Mouse (Mus musculus): ENCODE results near the gene Ttll9. TPM values are rescaled to one million over a fixed set of nuclear protein-coding genes. Genes with fewer than 3 reads are reported as not detected.

Gene Ttll9
- polyA plus RNA-seq, 1 experiment from 2014 or later = 0.65 TPM

GRCm38 (mm10) chr2:152933614-152934013 is 28.7 kb upstream of the Ttll9 start:
- Histone ChIP-seq H3K9ac (ENCODE audit: low read depth, low read length) (no peak overlapping the region), H3K27ac (ENCODE audit: low read depth, low read length) (no peak overlapping the region), H3K36me3 (ENCODE audit: control insufficient read depth, insufficient read depth) (no peaks in the 10 kb centered on the region), H3K4me1 (replicated peaks; ENCODE audit: control insufficient read depth, insufficient read depth, low read length) (no peaks in the 10 kb centered on the region), H3K27me3 (replicated peaks; ENCODE audit: control insufficient read depth, insufficient read depth, low read length) (0 out of 2 replicates have a peak, but pooled peaks cover 5% of the 10 kb centered on the region), H3K4me3 (ENCODE audit: low read depth, low read length) (no peak overlapping the region), H3K4me2 (replicated peaks; ENCODE audit: low read depth) (no peak overlapping the region), H3K9me3 (ENCODE audit: control insufficient read depth) (no peaks in the 10 kb centered on the region)
- no peak for ATAC-seq
- TF ChIP-seq CTCF (IDR thresholded peaks at IDR 0.05; ENCODE audit: low read depth) = peak; percentile 77
- WGBS = 31% methylated on average over 5 of the region's 5 CpGs

GRCm38 (mm10) chr2:152939846-152940245 is 22.4 kb upstream of the Ttll9 start:
- no peak for ATAC-seq
- TF ChIP-seq CTCF (IDR thresholded peaks at IDR 0.05; ENCODE audit: low read depth) = peak; percentile 84
- Histone ChIP-seq H3K27me3 (replicated peaks; ENCODE audit: control insufficient read depth, insufficient read depth, low read length) (peaks cover 39% of the 10 kb centered on the region), H3K9me3 (ENCODE audit: control insufficient read depth) (no peaks in the 10 kb centered on the region), H3K4me3 (ENCODE audit: low read depth, low read length) (no peak overlapping the region), H3K36me3 (ENCODE audit: control insufficient read depth, insufficient read depth) (no peaks in the 10 kb centered on the region), H3K27ac (ENCODE audit: low read depth, low read length) (no peak overlapping the region), H3K4me2 (replicated peaks; ENCODE audit: low read depth) (no peak overlapping the region), H3K9ac (ENCODE audit: low read depth, low read length) (no peak overlapping the region), H3K4me1 (replicated peaks; ENCODE audit: control insufficient read depth, insufficient read depth, low read length) (no peaks in the 10 kb centered on the region)
- WGBS = 10% methylated on average over 4 of the region's 4 CpGs

GRCm38 (mm10) chr2:152941106-152941505 is 21.2 kb upstream of the Ttll9 start:
- 79% methylated on average over 6 of the region's 6 CpGs for WGBS

GRCm38 (mm10) chr2:152941776-152942175 is 20.5 kb upstream of the Ttll9 start:
- H3K9me3 ChIP-seq (ENCODE audit: control insufficient read depth) = no peaks in the 10 kb centered on the region
- no peak for ATAC-seq
- no peaks in the 10 kb centered on the region for H3K36me3 ChIP-seq (ENCODE audit: control insufficient read depth, insufficient read depth)
- no peak overlapping the region for H3K4me2 ChIP-seq (replicated peaks; ENCODE audit: low read depth)
- H3K4me3 ChIP-seq (ENCODE audit: low read depth, low read length) = no peak overlapping the region
- H3K27me3 ChIP-seq (replicated peaks; ENCODE audit: control insufficient read depth, insufficient read depth, low read length) = peaks cover 42% of the 10 kb centered on the region
- no peak overlapping the region for H3K27ac ChIP-seq (ENCODE audit: low read depth, low read length)
- no peaks in the 10 kb centered on the region for H3K4me1 ChIP-seq (replicated peaks; ENCODE audit: control insufficient read depth, insufficient read depth, low read length)
- no peak overlapping the region for H3K9ac ChIP-seq (ENCODE audit: low read depth, low read length)
- 30% methylated on average over 7 of the region's 7 CpGs for WGBS
- TF ChIP-seq CTCF (IDR thresholded peaks at IDR 0.05; ENCODE audit: low read depth) = no peak

More at GRCm38 (mm10) chr2:152941106-152941505, 21.2 kb upstream of the Ttll9 start:
- no peak overlapping the region for H3K27ac ChIP-seq (ENCODE audit: low read depth, low read length)
- peaks cover 47% of the 10 kb centered on the region for H3K27me3 ChIP-seq (replicated peaks; ENCODE audit: control insufficient read depth, insufficient read depth, low read length)
- H3K4me3 ChIP-seq (ENCODE audit: low read depth, low read length) = no peak overlapping the region
- H3K9me3 ChIP-seq (ENCODE audit: control insufficient read depth) = no peaks in the 10 kb centered on the region
- no peak overlapping the region for H3K9ac ChIP-seq (ENCODE audit: low read depth, low read length)
- H3K4me1 ChIP-seq (replicated peaks; ENCODE audit: control insufficient read depth, insufficient read depth, low read length) = no peaks in the 10 kb centered on the region
- H3K36me3 ChIP-seq (ENCODE audit: control insufficient read depth, insufficient read depth) = no peaks in the 10 kb centered on the region
- no peak for ATAC-seq
- H3K4me2 ChIP-seq (replicated peaks; ENCODE audit: low read depth) = no peak overlapping the region
- no peak for TF ChIP-seq CTCF (IDR thresholded peaks at IDR 0.05; ENCODE audit: low read depth)

GRCm38 (mm10) chr2:152942898-152943515 is 19.3 kb upstream of the Ttll9 start:
- Histone ChIP-seq H3K4me2 (replicated peaks; ENCODE audit: low read depth) (peak overlapping the region; percentile 54), H3K4me3 (ENCODE audit: low read depth, low read length) (peak overlapping the region; percentile 21; the same call in 1 of the 2 replicates), H3K4me1 (replicated peaks; ENCODE audit: control insufficient read depth, insufficient read depth, low read length) (no peaks in the 10 kb centered on the region), H3K27me3 (replicated peaks; ENCODE audit: control insufficient read depth, insufficient read depth, low read length) (peaks cover 42% of the 10 kb centered on the region), H3K9ac (ENCODE audit: low read depth, low read length) (no peak overlapping the region), H3K36me3 (ENCODE audit: control insufficient read depth, insufficient read depth) (no peaks in the 10 kb centered on the region), H3K27ac (ENCODE audit: low read depth, low read length) (no peak overlapping the region), H3K9me3 (ENCODE audit: control insufficient read depth) (no peaks in the 10 kb centered on the region)
- TF ChIP-seq CTCF (IDR thresholded peaks at IDR 0.05; ENCODE audit: low read depth) = no peak
- 0% methylated on average over 46 of the region's 65 CpGs for WGBS
- ATAC-seq = no peak

- TF ChIP-seq CTCF (IDR thresholded peaks at IDR 0.05; ENCODE audit: low read depth) = no peak
- Histone ChIP-seq H3K4me2 (replicated peaks; ENCODE audit: low read depth) (peak overlapping the region; percentile 54), H3K4me3 (ENCODE audit: low read depth, low read length) (peak overlapping the region; percentile 21; the same call in 1 of the 2 replicates), H3K27me3 (replicated peaks; ENCODE audit: control insufficient read depth, insufficient read depth, low read length) (peaks cover 42% of the 10 kb centered on the region), H3K9ac (ENCODE audit: low read depth, low read length) (no peak overlapping the region), H3K27ac (ENCODE audit: low read depth, low read length) (no peak overlapping the region), H3K4me1 (replicated peaks; ENCODE audit: control insufficient read depth, insufficient read depth, low read length) (no peaks in the 10 kb centered on the region), H3K36me3 (ENCODE audit: control insufficient read depth, insufficient read depth) (no peaks in the 10 kb centered on the region), H3K9me3 (ENCODE audit: control insufficient read depth) (no peaks in the 10 kb centered on the region)
- WGBS = 10% methylated on average over 8 of the region's 8 CpGs
- no peak for ATAC-seq
Observed at GRCm38 (mm10) chr2:152943568-152943967, 18.7 kb upstream of the Ttll9 start.
